Mouse (Mus musculus): ENCODE results near the gene Traf7. TPM values are rescaled to one million over a fixed set of nuclear protein-coding genes. Genes with fewer than 3 reads are reported as not detected.

The Traf7 gene
- total RNA-seq, 1 experiment: 149 TPM

DNA sequence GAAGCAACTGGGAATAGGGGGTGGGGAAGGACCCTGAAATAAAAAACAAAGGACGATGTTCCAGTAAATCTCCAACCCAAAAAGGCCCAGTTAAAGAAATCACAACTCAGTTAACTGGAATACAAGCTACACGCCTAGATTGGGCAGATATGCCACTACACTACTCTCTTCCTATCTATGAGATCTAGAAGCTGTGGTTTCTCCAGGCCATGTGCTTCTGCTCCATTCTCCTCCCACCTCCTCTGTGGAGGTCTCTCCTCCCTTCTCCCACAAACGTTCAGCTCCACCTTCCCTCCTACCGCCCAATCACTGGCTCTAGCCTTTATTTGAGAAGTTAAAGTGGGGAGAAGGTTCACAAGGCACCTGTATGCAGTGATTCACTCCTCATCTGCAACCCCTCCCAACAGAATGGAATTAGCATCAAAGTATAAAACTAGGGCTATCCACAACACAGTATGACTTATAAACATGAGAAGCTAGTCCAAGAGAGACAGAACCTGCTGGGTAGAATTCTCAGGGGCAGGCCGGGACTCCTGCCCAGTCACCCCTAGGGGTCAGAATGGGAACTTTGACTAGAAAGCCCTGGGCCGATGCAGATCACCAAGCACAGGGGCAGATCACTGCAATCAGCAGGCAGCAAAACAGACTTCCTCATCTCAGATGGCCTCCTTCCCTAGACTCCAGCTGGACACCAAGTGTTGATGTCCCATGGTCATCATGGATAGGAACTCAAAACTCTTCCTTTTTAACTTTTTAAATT is 64.2 kb downstream of the Traf7 start:
- H3K9me3 ChIP-seq (ENCODE audit: control insufficient read depth, insufficient read depth, low read depth, low read length): no peaks in the 10 kb centered on the region
- in situ Hi-C loops (cut with MboI; ENCODE audit: low sequenced_read_pairs in 2 of 2, unreplicated experiment in 2 of 2): no loop called here
- DNase-seq (ENCODE audit: low read depth, low spot score): no peak
- H3K4me3 ChIP-seq (ENCODE audit: insufficient read depth in 1 of 2, low read depth in 1 of 2, low read length in 2 of 2, poor library complexity in 1 of 2, severe bottlenecking in 1 of 2): no peak overlapping the region
- no peaks in the 10 kb centered on the region for H3K36me3 ChIP-seq (ENCODE audit: control insufficient read depth, insufficient read depth, low read length, poor library complexity, severe bottlenecking)
- H3K27ac ChIP-seq (ENCODE audit: insufficient read depth, low read depth, low read length, poor library complexity, severe bottlenecking): no peak overlapping the region; the same call in 1 of the 2 replicates
- no peak overlapping the region for H3K9ac ChIP-seq (ENCODE audit: insufficient read depth, low read depth, low read length, poor library complexity, severe bottlenecking)
- H3K4me1 ChIP-seq (ENCODE audit: control insufficient read depth in 2 of 2, insufficient read depth in 2 of 2, low read length in 2 of 2, poor library complexity in 1 of 2): peaks cover 0 to 2% of the 10 kb centered on the region in 2 experiments; a peak in 2 of 4 replicates
- no peak for TF ChIP-seq ZC3H11A (IDR thresholded peaks at IDR 0.05; ENCODE audit: borderline replicate concordance, low read depth, low read length)

DNA sequence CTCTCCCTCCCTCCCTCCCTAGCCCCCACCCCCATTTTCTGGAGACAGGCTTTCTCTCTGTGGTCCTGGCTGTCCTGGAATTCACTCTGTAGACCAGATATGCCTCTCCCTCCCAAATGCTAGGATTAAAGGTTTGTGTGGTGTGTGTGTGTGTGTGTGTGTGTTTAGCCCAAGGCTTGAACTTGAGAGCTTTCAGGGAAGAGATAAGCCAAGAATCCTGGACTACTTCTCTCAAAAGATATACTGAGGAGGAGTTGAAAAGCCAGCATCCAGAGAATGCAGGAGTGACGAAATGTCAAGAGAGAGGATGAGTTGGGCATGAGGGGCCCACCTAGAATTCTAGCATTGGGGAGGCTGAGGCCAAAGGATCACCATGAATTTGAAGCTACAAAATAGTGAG is 64.8 kb downstream of the Traf7 start:
- no peaks in the 10 kb centered on the region for H3K9me3 ChIP-seq (ENCODE audit: control insufficient read depth, insufficient read depth, low read depth, low read length)
- in situ Hi-C loops (cut with MboI; ENCODE audit: low sequenced_read_pairs in 2 of 2, unreplicated experiment in 2 of 2): no loop called here
- H3K4me3 ChIP-seq (ENCODE audit: insufficient read depth in 1 of 2, low read depth in 1 of 2, low read length in 2 of 2, poor library complexity in 1 of 2, severe bottlenecking in 1 of 2): no peak overlapping the region
- TF ChIP-seq MAFK (IDR thresholded peaks at IDR 0.05; ENCODE audit: insufficient read depth, low read depth, low read length) (no peak), ZC3H11A (IDR thresholded peaks at IDR 0.05; ENCODE audit: borderline replicate concordance, low read depth, low read length) (no peak), ZNF384 (IDR thresholded peaks at IDR 0.05; ENCODE audit: low read depth, low read length) (no peak), HCFC1 (IDR thresholded peaks at IDR 0.05; ENCODE audit: borderline replicate concordance, insufficient read depth, low read length) (no peak), CHD2 (IDR thresholded peaks at IDR 0.05; ENCODE audit: low read depth, low read length) (no peak)
- peaks cover 0 to 2% of the 10 kb centered on the region in 2 experiments; a peak in 2 of 4 replicates for H3K4me1 ChIP-seq (ENCODE audit: control insufficient read depth in 2 of 2, insufficient read depth in 2 of 2, low read length in 2 of 2, poor library complexity in 1 of 2)
- H3K36me3 ChIP-seq (ENCODE audit: control insufficient read depth, insufficient read depth, low read length, poor library complexity, severe bottlenecking): no peaks in the 10 kb centered on the region
- no peak for DNase-seq (ENCODE audit: low read depth, low spot score)
- H3K27ac ChIP-seq (ENCODE audit: insufficient read depth, low read depth, low read length, poor library complexity, severe bottlenecking): no peak overlapping the region
- H3K9ac ChIP-seq (ENCODE audit: insufficient read depth, low read depth, low read length, poor library complexity, severe bottlenecking): no peak overlapping the region; the same call in 1 of the 2 replicates

DNA sequence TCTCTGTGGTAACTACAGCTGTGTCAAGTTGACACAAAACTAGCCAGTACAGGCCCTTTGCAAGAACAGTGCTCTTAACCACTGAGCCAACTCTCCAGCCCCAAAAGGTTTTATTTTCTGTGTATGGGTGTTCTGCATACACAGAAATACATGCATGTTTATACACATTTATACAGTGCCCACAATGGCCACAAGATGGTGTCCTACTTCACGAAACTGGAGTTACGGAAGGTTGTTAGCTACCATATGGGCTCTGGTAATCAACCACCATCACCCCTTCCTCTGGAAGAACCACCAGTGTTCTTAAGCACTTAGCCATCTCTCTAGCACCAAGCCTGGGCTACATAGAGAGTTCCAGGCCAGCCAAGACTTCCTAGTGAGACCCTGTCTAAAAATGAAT is 66.2 kb downstream of the Traf7 start:
- Histone ChIP-seq H3K36me3 (ENCODE audit: control insufficient read depth, insufficient read depth, low read length, poor library complexity, severe bottlenecking) (no peaks in the 10 kb centered on the region), H3K9me3 (ENCODE audit: control insufficient read depth, insufficient read depth, low read depth, low read length) (no peaks in the 10 kb centered on the region), H3K4me1 (ENCODE audit: control insufficient read depth in 2 of 2, insufficient read depth in 2 of 2, low read length in 2 of 2, poor library complexity in 1 of 2) (peaks cover 0 to 2% of the 10 kb centered on the region in 2 experiments; a peak in 2 of 4 replicates), H3K9ac (ENCODE audit: insufficient read depth, low read depth, low read length, poor library complexity, severe bottlenecking) (no peak overlapping the region), H3K27ac (ENCODE audit: insufficient read depth, low read depth, low read length, poor library complexity, severe bottlenecking) (no peak overlapping the region), H3K4me3 (ENCODE audit: insufficient read depth in 1 of 2, low read depth in 1 of 2, low read length in 2 of 2, poor library complexity in 1 of 2, severe bottlenecking in 1 of 2) (no peak overlapping the region)
- no peak for DNase-seq (ENCODE audit: low read depth, low spot score)
- in situ Hi-C loops (cut with MboI; ENCODE audit: low sequenced_read_pairs in 2 of 2, unreplicated experiment in 2 of 2): no loop called here
- TF ChIP-seq ZC3H11A (IDR thresholded peaks at IDR 0.05; ENCODE audit: borderline replicate concordance, low read depth, low read length): 0 out of 2 replicates have a peak, but pooled peaks have one; percentile 29
- TF ChIP-seq MAFK (IDR thresholded peaks at IDR 0.05; ENCODE audit: insufficient read depth, low read depth, low read length): no peak
- TF ChIP-seq HCFC1 (IDR thresholded peaks at IDR 0.05; ENCODE audit: borderline replicate concordance, insufficient read depth, low read length): no peak
- TF ChIP-seq ZNF384 (IDR thresholded peaks at IDR 0.05; ENCODE audit: low read depth, low read length): no peak

Other genes starting within 250 kb of the Traf7 start
- not detected in 2 replicates for gene Abca17, start 176.9 kb downstream of the Traf7 start, total RNA-seq (2012; rRNA removed)
- 10.8 and 11.5 TPM in 2 replicates for gene Abca3, start 176.0 kb downstream of the Traf7 start, total RNA-seq (2012; rRNA removed)
- gene Rnps1, start 113.4 kb downstream of the Traf7 start, total RNA-seq (2012; rRNA removed): 107 and 138 TPM in 2 replicates
- 38.0 and 42.9 TPM in 2 replicates for gene Eci1, start 101.3 kb downstream of the Traf7 start, total RNA-seq (2012; rRNA removed)
- gene Dnase1l2, start 84.8 kb downstream of the Traf7 start, total RNA-seq (2012; rRNA removed): 1.2 and 1.8 TPM in 2 replicates
- 23.4 and 38.2 TPM in 2 replicates for gene E4f1, start 57.6 kb downstream of the Traf7 start, total RNA-seq (2012; rRNA removed)
- 12.8 and 16.6 TPM in 2 replicates for gene Pgp, start 57.5 kb downstream of the Traf7 start, total RNA-seq (2012; rRNA removed)
- 1.2 and 1.4 TPM in 2 replicates for gene Bricd5, start 54.1 kb downstream of the Traf7 start, total RNA-seq (2012; rRNA removed)
- gene Mlst8, start 48.9 kb downstream of the Traf7 start, total RNA-seq (2012; rRNA removed): 24.2 and 32.8 TPM in 2 replicates
- gene Caskin1, start 39.3 kb downstream of the Traf7 start, total RNA-seq (2012; rRNA removed): 1.8 and 2.0 TPM in 2 replicates
- 2.8 and 7.4 TPM in 2 replicates for gene Rab26, start 6.3 kb upstream of the Traf7 start, total RNA-seq (2012; rRNA removed)
- gene Pkd1, start 21.9 kb upstream of the Traf7 start, total RNA-seq (2012; rRNA removed): 27.8 and 35.9 TPM in 2 replicates
- gene Tsc2, start 104.7 kb upstream of the Traf7 start, total RNA-seq (2012; rRNA removed): 93.0 and 118 TPM in 2 replicates
- gene Nthl1, start 104.7 kb upstream of the Traf7 start, total RNA-seq (2012; rRNA removed): 39.4 and 43.0 TPM in 2 replicates
- 11.4 and 22.7 TPM in 2 replicates for gene Slc9a3r2, start 122.4 kb upstream of the Traf7 start, total RNA-seq (2012; rRNA removed)
- 3.0 and 6.0 TPM in 2 replicates for gene Npw, start 130.5 kb upstream of the Traf7 start, total RNA-seq (2012; rRNA removed)
- 39.7 and 55.9 TPM in 2 replicates for gene Zfp598, start 141.7 kb upstream of the Traf7 start, total RNA-seq (2012; rRNA removed)
- gene Syngr3, start 162.0 kb upstream of the Traf7 start, total RNA-seq (2012; rRNA removed): 4.1 and 13.1 TPM in 2 replicates
- gene Gfer, start 168.2 kb upstream of the Traf7 start, total RNA-seq (2012; rRNA removed): 61.8 and 63.4 TPM in 2 replicates
- gene Noxo1, start 168.3 kb upstream of the Traf7 start, total RNA-seq (2012; rRNA removed): 2.9 and 7.5 TPM in 2 replicates
- 108 and 119 TPM in 2 replicates for gene Tbl3, start 179.7 kb upstream of the Traf7 start, total RNA-seq (2012; rRNA removed)
- 0.71 and 0.95 TPM in 2 replicates for gene Rnf151, start 190.1 kb upstream of the Traf7 start, total RNA-seq (2012; rRNA removed)
- gene Rps2, start 190.2 kb upstream of the Traf7 start, total RNA-seq (2012; rRNA removed): 3,495 and 3,661 TPM in 2 replicates
- gene Ndufb10, start 196.5 kb upstream of the Traf7 start, total RNA-seq (2012; rRNA removed): 147 and 191 TPM in 2 replicates
- gene Rpl3l, start 199.9 kb upstream of the Traf7 start, total RNA-seq (2012; rRNA removed): 0.16 and 0.67 TPM in 2 replicates
- 23.5 and 30.2 TPM in 2 replicates for gene Msrb1, start 208.7 kb upstream of the Traf7 start, total RNA-seq (2012; rRNA removed)
- 1.6 and 2.3 TPM in 2 replicates for gene Hs3st6, start 225.1 kb upstream of the Traf7 start, total RNA-seq (2012; rRNA removed)